Mouse (Mus musculus) heart, embryonic 14.5 days (tissue): ENCODE data around the gene Gm21985. TPM values are rescaled to one million over a fixed set of nuclear protein-coding genes. Genes with fewer than 3 reads are reported as not detected.

Source experiments
- ATAC-seq: fragments of 200-750 bp; cut with Nextera tagmentation; 2 replicates; pipeline ENCODE4 v1.8.0; 2017; ENCODE audit warnings: low read depth, moderate TSS enrichment; ENCODE audit not compliant: insufficient number of reproducible peaks, insufficient read depth, low FRiP score
- H3K27ac ChIP-seq, 2 experiments: fragments of 200-500 bp in 1 of 2; fragments of 300-500 bp in 1 of 2; sonication (generic) in 1 of 2; replicated peaks in 1 of 2; 2 replicates each; pipeline ENCODE4 v1.5.1; 2012 to 2014; ENCODE audit warnings: low read depth in 2 of 2, low read length in 2 of 2, control low read depth in 1 of 2, mild to moderate bottlenecking in 1 of 2, mixed read lengths in 1 of 2; ENCODE audit not compliant: control insufficient read depth in 1 of 2, insufficient read depth in 1 of 2
- H3K27me3 ChIP-seq: fragments of 300-500 bp; sonication (generic); 2 replicates; pipeline ENCODE4 v1.6.1; 2014; ENCODE audit warnings: mild to moderate bottlenecking, low read length, control low read depth; ENCODE audit not compliant: control insufficient read depth, insufficient read depth
- H3K36me3 ChIP-seq: fragments of 300-500 bp; sonication (generic); 2 replicates; pipeline ENCODE4 v1.6.1; 2014; ENCODE audit warnings: mild to moderate bottlenecking, control low read depth, low read length, mixed read lengths; ENCODE audit not compliant: control insufficient read depth, insufficient read depth
- H3K4me1 ChIP-seq, 2 experiments: fragments of 200-500 bp in 1 of 2; fragments of 300-500 bp in 1 of 2; sonication (generic) in 1 of 2; 2 replicates each; pipeline ENCODE4 v1.6.1; 2012 to 2014; ENCODE audit warnings: low read length in 2 of 2, control low read depth in 1 of 2, mixed read lengths in 1 of 2; ENCODE audit not compliant: control insufficient read depth in 2 of 2, insufficient read depth in 2 of 2
- H3K4me2 ChIP-seq: fragments of 300-500 bp; sonication (generic); 2 replicates; pipeline ENCODE4 v1.6.1; 2014; ENCODE audit warnings: mild to moderate bottlenecking, low read length
- H3K4me3 ChIP-seq, 2 experiments: fragments of 200-500 bp in 1 of 2; fragments of 300-500 bp in 1 of 2; sonication (generic) in 1 of 2; 2 replicates each; pipeline ENCODE4 v1.5.1; 2012 to 2014; ENCODE audit warnings: low read length in 2 of 2, mild to moderate bottlenecking in 2 of 2, control low read depth in 1 of 2, low read depth in 1 of 2, moderate library complexity in 1 of 2; ENCODE audit not compliant: control insufficient read depth in 1 of 2, insufficient read depth in 1 of 2
- H3K9ac ChIP-seq: fragments of 300-500 bp; sonication (generic); 2 replicates; pipeline ENCODE4 v1.6.1; 2014; ENCODE audit warnings: mild to moderate bottlenecking, low read length
- H3K9me3 ChIP-seq: fragments of 300-500 bp; sonication (generic); 2 replicates; pipeline ENCODE4 v1.6.1; 2016; ENCODE audit warnings: low read length, control low read depth; ENCODE audit not compliant: control insufficient read depth
- WGBS: fragments of 180-500 bp; shearing (Covaris S2); extraction: QIAGEN DNeasy Blood & Tissue Kit; methylation state at CpG from one replicate; pipeline ENCODE4 v1.1.7; 2014; 5-methylcytosine and 5-hydroxymethylcytosine counted together
- polyA plus RNA-seq: library from polyadenylated mRNA; unstranded; fragments of >200 nt; fragmentation: Nextera tagmentation; extraction: Ambion mirVana; gene quantifications from 2 replicates; pipeline ENCODE4 v1.2.1, GENCODE M21; 2014

Gene Gm21985
- polyA plus RNA-seq, 1 experiment from 2014 or later: not detected

GRCm38 (mm10) chr2:112266780-112267179 lies 666 bp downstream of the Gm21985 start:
- H3K36me3 ChIP-seq: 0 out of 2 replicates have a peak, but pooled peaks cover 3% of the 10 kb centered on the region
- peak overlapping the region; percentile 90 for H3K4me2 ChIP-seq
- no peaks in the 10 kb centered on the region for H3K9me3 ChIP-seq
- H3K9ac ChIP-seq: peak overlapping the region; percentile 89
- ATAC-seq: no peak
- H3K27ac ChIP-seq: peak overlapping the region; percentile 56 to 96
- H3K4me3 ChIP-seq: peak overlapping the region; percentile 87 to 88
- H3K4me1 ChIP-seq: peaks cover 2 to 32% of the 10 kb centered on the region in 2 experiments
- WGBS: 21% methylated on average over 10 of the region's 10 CpGs
- no peaks in the 10 kb centered on the region for H3K27me3 ChIP-seq

- H3K9me3 ChIP-seq: no peaks in the 10 kb centered on the region
- no peak overlapping the region; a peak in 1 of 4 replicates for H3K27ac ChIP-seq
- ATAC-seq: no peak
- no peaks in the 10 kb centered on the region for H3K27me3 ChIP-seq
- WGBS: 50% methylated on average over 8 of the region's 8 CpGs
- H3K4me1 ChIP-seq: peaks cover 2 to 30% of the 10 kb centered on the region in 2 experiments
- peak overlapping the region; percentile 89 for H3K9ac ChIP-seq
- peak overlapping the region; percentile 90 for H3K4me2 ChIP-seq
- peak overlapping the region; percentile 7 to 88; a peak in 3 of 4 replicates for H3K4me3 ChIP-seq
- peaks cover 8% of the 10 kb centered on the region; the same call in 1 of the 2 replicates for H3K36me3 ChIP-seq
These were observed 1.6 kb downstream of the Gm21985 start for GRCm38 (mm10) chr2:112267547-112268269.

GRCm38 (mm10) chr2:112270011-112270410 lies 3.9 kb downstream of the Gm21985 start:
- Histone ChIP-seq H3K27ac (peak overlapping the region; percentile 37 to 62), H3K27me3 (no peaks in the 10 kb centered on the region), H3K9ac (no peak overlapping the region), H3K4me2 (peak overlapping the region; percentile 30; the same call in 1 of the 2 replicates), H3K9me3 (no peaks in the 10 kb centered on the region), H3K36me3 (peaks cover 8% of the 10 kb centered on the region; the same call in 1 of the 2 replicates), H3K4me1 (peaks cover 2 to 24% of the 10 kb centered on the region in 2 experiments), H3K4me3 (no peak overlapping the region)
- WGBS: 44% methylated on average over 2 of the region's 2 CpGs
- ATAC-seq: no peak

GRCm38 (mm10) chr2:112272909-112273308 lies 6.8 kb downstream of the Gm21985 start:
- Histone ChIP-seq H3K27me3 (no peaks in the 10 kb centered on the region), H3K4me1 (peaks cover 2 to 18% of the 10 kb centered on the region in 2 experiments), H3K4me3 (no peak overlapping the region), H3K9me3 (no peaks in the 10 kb centered on the region), H3K4me2 (no peak overlapping the region), H3K36me3 (peaks cover 8% of the 10 kb centered on the region; the same call in 1 of the 2 replicates), H3K27ac (no peak overlapping the region), H3K9ac (no peak overlapping the region)
- ATAC-seq: no peak
- 88% methylated on average over 2 of the region's 2 CpGs for WGBS

- Histone ChIP-seq H3K9ac (no peak overlapping the region), H3K4me1 (peaks cover 0 to 18% of the 10 kb centered on the region in 2 experiments), H3K9me3 (no peaks in the 10 kb centered on the region), H3K4me3 (no peak overlapping the region), H3K36me3 (peaks cover 8% of the 10 kb centered on the region; the same call in 1 of the 2 replicates), H3K27ac (no peak overlapping the region), H3K4me2 (no peak overlapping the region), H3K27me3 (no peaks in the 10 kb centered on the region)
- ATAC-seq: no peak
- WGBS: 76% methylated on average over 6 of the region's 6 CpGs
These were observed 7.4 kb downstream of the Gm21985 start for GRCm38 (mm10) chr2:112273474-112273873.

GRCm38 (mm10) chr2:112276870-112277269 lies 10.8 kb downstream of the Gm21985 start:
- ATAC-seq: no peak
- Histone ChIP-seq H3K36me3 (peaks cover 5% of the 10 kb centered on the region; the same call in 1 of the 2 replicates), H3K4me3 (no peak overlapping the region), H3K27me3 (no peaks in the 10 kb centered on the region), H3K9me3 (no peaks in the 10 kb centered on the region), H3K9ac (no peak overlapping the region), H3K4me1 (no peaks in the 10 kb centered on the region; a peak in 1 of 4 replicates), H3K27ac (no peak overlapping the region), H3K4me2 (no peak overlapping the region)
- 87% methylated on average over 3 of the region's 3 CpGs for WGBS

GRCm38 (mm10) chr2:112282846-112283245 lies 16.7 kb downstream of the Gm21985 start:
- 92% methylated on average over 1 of the region's 1 CpGs for WGBS
- no peak overlapping the region for H3K27ac ChIP-seq
- H3K27me3 ChIP-seq: no peaks in the 10 kb centered on the region
- H3K4me1 ChIP-seq: 0 out of 4 replicates have a peak, but pooled peaks cover 0 to 8% of the 10 kb centered on the region in 2 experiments
- ATAC-seq: no peak
- no peaks in the 10 kb centered on the region for H3K9me3 ChIP-seq
- H3K9ac ChIP-seq: no peak overlapping the region
- H3K36me3 ChIP-seq: no peaks in the 10 kb centered on the region
- no peak overlapping the region for H3K4me2 ChIP-seq
- H3K4me3 ChIP-seq: no peak overlapping the region
